Mouse (Mus musculus): ENCODE measurements around the gene Tspan5.

GRCm38 (mm10) chr3:138845820-138846219, 103.8 kb downstream of the Tspan5 start:
- TF ChIP-seq CTCF (IDR thresholded peaks at IDR 0.05; ENCODE audit: extremely low read depth, insufficient read depth, low read length) (no peak), POLR2A (IDR thresholded peaks at IDR 0.05; ENCODE audit: extremely low read depth, insufficient read depth, low read length) (no peak)

Data from cortical plate, adult 2 months (tissue).